Mouse (Mus musculus): ENCODE results near the gene Gng2. TPM values are rescaled to one million over a fixed set of nuclear protein-coding genes. Genes with fewer than 3 reads are reported as not detected.

Gene Gng2
- polyA plus RNA-seq, 1 experiment, result 9.9 TPM

DNA sequence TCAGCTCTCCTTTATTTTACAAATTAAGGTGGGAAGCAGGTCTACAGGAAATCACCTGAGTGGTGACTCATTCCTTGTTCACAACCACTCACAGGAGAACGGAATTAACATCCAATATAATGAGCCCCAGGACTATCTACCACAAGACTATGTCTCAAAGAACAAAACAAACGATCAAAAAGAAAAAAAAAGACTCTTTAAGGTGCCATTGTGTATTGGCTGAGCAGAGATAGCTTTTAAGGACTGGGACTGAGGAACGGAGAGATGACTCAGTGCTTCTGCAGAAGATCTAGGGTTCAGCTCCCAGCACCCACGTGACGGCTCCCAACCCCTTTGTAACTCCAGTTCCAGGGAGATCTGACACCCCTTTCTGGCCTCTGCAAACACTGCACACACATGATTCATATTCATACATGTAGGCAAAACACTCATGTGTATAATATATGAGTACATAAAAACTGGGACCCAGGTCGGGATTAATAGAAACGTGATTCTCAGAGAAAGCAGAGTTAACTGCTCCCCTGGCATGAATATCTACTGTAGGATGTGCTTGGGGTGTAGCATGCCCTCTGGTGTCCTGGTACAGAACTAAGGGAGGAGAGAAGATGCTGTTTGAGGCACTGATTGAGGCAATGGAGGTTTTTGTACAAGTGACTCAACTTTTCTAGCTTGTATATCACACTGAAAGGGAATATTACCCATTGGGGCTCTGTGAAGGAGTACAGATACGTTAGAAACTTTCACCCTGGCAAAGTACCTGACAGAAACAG is 115.9 kb downstream of the Gng2 start:
- 85% methylated on average over 8 of the region's 8 CpGs for WGBS
- H3K4me1 ChIP-seq (ENCODE audit: control insufficient read depth, insufficient read depth, insufficient read length, low read length), result no peaks in the 10 kb centered on the region
- no peaks in the 10 kb centered on the region for H3K36me3 ChIP-seq (ENCODE audit: control insufficient read depth, insufficient read depth, low read length)
- H3K4me3 ChIP-seq (ENCODE audit: low read depth, low read length), result no peak overlapping the region
- H3K27ac ChIP-seq (ENCODE audit: insufficient read depth, low read depth, low read length), result no peak overlapping the region
- TF ChIP-seq CTCF (IDR thresholded peaks at IDR 0.05; ENCODE audit: extremely low read depth, insufficient read length, insufficient replicate concordance, low read depth, low read length) (no peak), POLR2A (IDR thresholded peaks at IDR 0.05; ENCODE audit: low read depth, low read length) (no peak)
- H3K27me3 ChIP-seq (ENCODE audit: control insufficient read depth, insufficient read depth, low read length), result no peaks in the 10 kb centered on the region

DNA sequence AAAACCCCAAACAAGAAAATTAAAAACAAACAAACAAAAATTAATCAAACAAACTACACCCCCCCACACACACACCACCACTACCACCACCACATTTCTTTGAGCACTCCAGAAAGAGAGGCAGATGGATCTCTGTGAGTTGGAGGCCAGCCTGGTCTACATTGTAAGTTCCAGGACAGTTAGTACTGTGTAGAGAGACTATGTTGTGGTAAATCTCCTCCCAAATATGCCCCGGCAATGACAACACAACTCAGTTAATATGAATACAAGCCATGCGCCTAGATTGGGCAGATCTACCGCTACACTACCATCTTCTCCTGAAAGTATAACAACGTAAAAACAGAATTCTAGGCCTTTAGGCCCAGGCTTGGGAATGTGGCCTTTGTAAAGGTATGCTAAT is 117.1 kb downstream of the Gng2 start:
- Histone ChIP-seq H3K27me3 (ENCODE audit: control insufficient read depth, insufficient read depth, low read length) (no peaks in the 10 kb centered on the region), H3K4me3 (ENCODE audit: low read depth, low read length) (no peak overlapping the region), H3K27ac (ENCODE audit: insufficient read depth, low read depth, low read length) (no peak overlapping the region), H3K4me1 (ENCODE audit: control insufficient read depth, insufficient read depth, insufficient read length, low read length) (no peaks in the 10 kb centered on the region), H3K36me3 (ENCODE audit: control insufficient read depth, insufficient read depth, low read length) (no peaks in the 10 kb centered on the region)
- no peak for TF ChIP-seq CTCF (IDR thresholded peaks at IDR 0.05; ENCODE audit: extremely low read depth, insufficient read length, insufficient replicate concordance, low read depth, low read length)
- no peak for TF ChIP-seq POLR2A (IDR thresholded peaks at IDR 0.05; ENCODE audit: low read depth, low read length)
- WGBS, result 92% methylated on average over 4 of the region's 4 CpGs

DNA sequence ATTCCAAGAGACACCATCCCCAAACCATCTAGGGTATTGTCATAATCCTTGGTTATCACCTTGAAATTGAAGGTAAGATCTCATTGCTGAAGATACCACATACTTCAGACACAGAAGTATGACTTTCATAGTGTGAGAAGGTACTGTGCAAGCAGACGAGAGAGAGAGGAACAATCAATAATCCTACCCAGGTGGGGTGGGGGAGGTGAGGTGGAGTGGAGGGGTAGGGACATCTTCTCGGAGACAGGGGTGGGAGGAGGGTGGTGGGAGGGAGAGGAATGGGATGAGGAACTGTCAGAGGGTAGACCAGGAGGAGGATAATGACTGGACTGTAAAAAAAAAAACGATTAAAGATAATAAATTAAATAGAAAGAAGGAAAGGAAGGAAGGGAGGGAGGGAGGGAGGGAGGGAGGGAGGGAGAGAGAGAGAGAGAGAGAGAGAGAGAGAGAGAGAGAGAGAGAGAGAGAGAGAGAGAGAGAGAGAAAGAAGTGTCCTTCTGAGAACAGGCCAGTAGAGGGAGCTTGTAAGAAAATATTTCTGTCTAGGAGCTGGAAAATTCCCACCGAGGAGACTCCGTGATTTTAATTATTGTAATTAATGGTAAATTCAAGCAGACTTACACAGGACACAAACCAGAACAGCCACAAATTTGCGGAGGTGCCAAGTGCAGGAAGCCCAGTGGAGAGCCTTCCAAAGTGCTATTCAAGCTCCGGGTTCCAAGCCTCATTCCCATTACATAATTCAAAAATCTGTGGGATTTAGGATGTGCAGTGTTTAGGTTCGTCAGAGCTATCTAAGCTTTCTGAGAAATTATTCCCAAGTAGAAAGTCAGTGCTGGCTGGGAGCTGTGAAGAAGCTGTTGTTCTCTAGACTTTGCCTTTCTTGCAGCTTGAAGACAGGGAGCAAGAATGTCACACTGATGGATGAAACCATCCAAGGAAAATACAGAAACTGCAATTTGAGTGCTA is 118.3 kb downstream of the Gng2 start:
- no peaks in the 10 kb centered on the region for H3K4me1 ChIP-seq (ENCODE audit: control insufficient read depth, insufficient read depth, insufficient read length, low read length)
- WGBS, result 46% methylated on average over 8 of the region's 8 CpGs
- no peak overlapping the region for H3K27ac ChIP-seq (ENCODE audit: insufficient read depth, low read depth, low read length)
- no peak for TF ChIP-seq POLR2A (IDR thresholded peaks at IDR 0.05; ENCODE audit: low read depth, low read length)
- TF ChIP-seq CTCF (IDR thresholded peaks at IDR 0.05; ENCODE audit: extremely low read depth, insufficient read length, insufficient replicate concordance, low read depth, low read length), result no peak
- H3K4me3 ChIP-seq (ENCODE audit: low read depth, low read length), result no peak overlapping the region
- H3K27me3 ChIP-seq (ENCODE audit: control insufficient read depth, insufficient read depth, low read length), result no peaks in the 10 kb centered on the region
- no peaks in the 10 kb centered on the region for H3K36me3 ChIP-seq (ENCODE audit: control insufficient read depth, insufficient read depth, low read length)

DNA sequence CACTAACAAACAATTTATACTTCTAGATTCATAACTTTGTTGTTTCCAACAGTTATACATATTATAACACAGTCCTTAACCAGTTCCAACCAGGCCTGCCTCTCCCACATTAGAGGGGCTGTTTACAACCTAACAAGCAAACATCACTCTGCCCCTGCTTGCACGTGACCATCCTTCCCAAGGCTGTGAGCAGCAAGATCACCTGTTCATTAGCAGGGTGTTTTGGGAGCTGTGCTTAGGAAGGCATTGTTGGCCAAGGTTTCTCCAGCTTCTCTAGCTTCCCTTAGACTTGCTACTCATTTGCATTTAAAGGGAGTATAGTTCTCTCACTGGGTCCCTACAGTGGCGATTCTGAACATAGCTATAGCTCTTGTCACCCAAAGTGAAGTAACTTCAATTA is 119.1 kb downstream of the Gng2 start:
- no peak overlapping the region for H3K4me3 ChIP-seq (ENCODE audit: low read depth, low read length)
- no peak overlapping the region for H3K27ac ChIP-seq (ENCODE audit: insufficient read depth, low read depth, low read length)
- TF ChIP-seq CTCF (IDR thresholded peaks at IDR 0.05; ENCODE audit: extremely low read depth, insufficient read length, insufficient replicate concordance, low read depth, low read length) (no peak), POLR2A (IDR thresholded peaks at IDR 0.05; ENCODE audit: low read depth, low read length) (no peak)
- no peaks in the 10 kb centered on the region for H3K36me3 ChIP-seq (ENCODE audit: control insufficient read depth, insufficient read depth, low read length)
- H3K27me3 ChIP-seq (ENCODE audit: control insufficient read depth, insufficient read depth, low read length), result no peaks in the 10 kb centered on the region
- no peaks in the 10 kb centered on the region for H3K4me1 ChIP-seq (ENCODE audit: control insufficient read depth, insufficient read depth, insufficient read length, low read length)
- WGBS, result 82% methylated on average over 2 of the region's 2 CpGs

DNA sequence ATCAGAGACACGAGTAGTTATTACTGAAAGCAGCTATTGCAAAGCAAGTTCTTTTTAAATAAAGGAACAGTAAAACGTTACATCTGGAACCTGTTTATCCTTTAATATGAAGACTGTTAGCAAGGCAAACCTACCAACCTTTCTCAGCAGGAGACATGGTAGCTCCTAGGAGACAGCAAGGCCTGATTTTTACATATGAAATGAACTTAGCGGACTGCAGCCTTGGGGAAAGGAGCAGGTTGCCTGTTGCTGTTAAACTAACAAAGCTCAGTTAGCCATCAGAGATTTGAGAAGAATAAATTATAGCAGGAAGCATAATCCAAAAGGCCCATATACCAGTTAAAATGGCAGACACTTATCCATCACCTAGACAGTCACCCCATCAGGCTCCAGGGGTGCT is 124.0 kb downstream of the Gng2 start:
- Histone ChIP-seq H3K4me1 (ENCODE audit: control insufficient read depth, insufficient read depth, insufficient read length, low read length) (no peaks in the 10 kb centered on the region), H3K27ac (ENCODE audit: insufficient read depth, low read depth, low read length) (no peak overlapping the region), H3K36me3 (ENCODE audit: control insufficient read depth, insufficient read depth, low read length) (no peaks in the 10 kb centered on the region), H3K27me3 (ENCODE audit: control insufficient read depth, insufficient read depth, low read length) (no peaks in the 10 kb centered on the region), H3K4me3 (ENCODE audit: low read depth, low read length) (no peak overlapping the region)
- WGBS, result 48% methylated on average over 3 of the region's 3 CpGs
- TF ChIP-seq CTCF (IDR thresholded peaks at IDR 0.05; ENCODE audit: extremely low read depth, insufficient read length, insufficient replicate concordance, low read depth, low read length), result no peak

DNA sequence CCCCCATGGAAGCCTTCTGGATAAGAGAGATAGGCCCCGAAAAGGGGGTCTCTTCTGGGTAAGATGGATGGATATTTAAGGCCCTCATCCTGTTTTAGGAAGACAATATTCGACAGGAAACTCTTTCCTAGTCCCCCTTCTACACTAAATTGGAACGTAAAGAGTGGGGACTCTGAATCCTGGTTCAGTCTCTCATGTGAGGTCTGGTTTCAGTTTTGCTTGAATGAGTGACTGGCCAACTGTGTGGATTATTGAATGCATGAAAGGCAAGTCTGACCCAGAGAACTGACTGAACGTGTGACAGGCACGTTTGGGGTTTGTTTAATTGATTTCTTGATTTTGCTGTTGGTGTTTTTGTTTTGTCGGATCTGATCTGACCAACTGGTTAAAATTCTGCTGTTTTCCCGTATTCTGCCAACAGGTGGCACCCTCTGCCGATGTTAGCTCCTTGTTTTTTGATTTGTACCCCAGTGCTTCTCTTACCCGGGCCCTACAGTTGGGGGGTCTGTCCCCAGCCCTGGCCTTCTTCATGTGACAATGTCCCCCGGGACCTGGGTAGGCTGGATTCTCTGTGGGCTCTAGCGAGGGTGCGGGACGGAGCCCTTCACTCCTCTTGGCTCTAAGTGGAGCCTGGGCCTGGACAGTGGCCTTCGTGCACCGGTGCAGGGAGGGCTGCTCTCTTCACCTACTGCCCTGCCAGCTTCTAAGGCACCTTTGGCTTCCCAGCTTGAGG is 137.7 kb downstream of the Gng2 start:
- H3K4me3 ChIP-seq (ENCODE audit: low read depth, low read length), result no peak overlapping the region
- no peaks in the 10 kb centered on the region for H3K4me1 ChIP-seq (ENCODE audit: control insufficient read depth, insufficient read depth, insufficient read length, low read length)
- WGBS, result 25% methylated on average over 15 of the region's 15 CpGs
- H3K36me3 ChIP-seq (ENCODE audit: control insufficient read depth, insufficient read depth, low read length), result no peaks in the 10 kb centered on the region
- TF ChIP-seq CTCF (IDR thresholded peaks at IDR 0.05; ENCODE audit: extremely low read depth, insufficient read length, insufficient replicate concordance, low read depth, low read length) (peak; percentile 68; the same call in 1 of the 2 replicates), POLR2A (IDR thresholded peaks at IDR 0.05; ENCODE audit: low read depth, low read length) (no peak)
- no peak overlapping the region for H3K27ac ChIP-seq (ENCODE audit: insufficient read depth, low read depth, low read length)
- no peaks in the 10 kb centered on the region for H3K27me3 ChIP-seq (ENCODE audit: control insufficient read depth, insufficient read depth, low read length)

Data from small intestine, adult 2 months (tissue).